Mouse (Mus musculus): Measurements from ENCODE around the gene Setd1b. TPM values are rescaled to one million over a fixed set of nuclear protein-coding genes. Genes with fewer than 3 reads are reported as not detected.
A peak's percentile ranks its signal among the peaks of the same experiment; 100 is the strongest.
"Not testable (repeated sequence)": the region's sequence is repeated elsewhere in the genome, so short reads cannot be mapped to it uniquely, and the experiment has no call there.

Gene Setd1b
- total and polyA plus RNA-seq, 3 experiments: 0.50 to 9.1 (median 2.3) TPM

- dilution Hi-C loops (cut with MboI; ENCODE audit: extremely low pct_ligation_motif_present, extremely low pct_unique_long_range_greater_than_20kb, low sequenced_read_pairs) (no loop called here), in situ Hi-C loops (cut with MboI; ENCODE audit: low pct_ligation_motif_present, low pct_unique_long_range_greater_than_20kb, low sequenced_read_pairs) (no loop called here)
- no peaks in the 10 kb centered on the region for H3K9me3 ChIP-seq (replicated peaks; ENCODE audit: low read length)
- no peak overlapping the region for H3K27ac ChIP-seq (ENCODE audit: insufficient read depth, low read depth)
- no peak overlapping the region for H3K9ac ChIP-seq (ENCODE audit: insufficient read depth, low read depth)
- H3K4me3 ChIP-seq (replicated peaks in 1 of 3; ENCODE audit: low read depth in 2 of 3, low read length in 2 of 3, poor library complexity in 1 of 3): no peak overlapping the region
- peaks cover 2% of the 10 kb centered on the region for H3K27me3 ChIP-seq (replicated peaks)
- no peak for DNase-seq (ENCODE audit: extremely low read depth)
- H3K4me2 ChIP-seq (ENCODE audit: insufficient read depth, low read depth, poor library complexity, severe bottlenecking): no peak overlapping the region
- H3K36me3 ChIP-seq (replicated peaks in 1 of 2; ENCODE audit: control insufficient read depth in 1 of 2, insufficient read depth in 1 of 2, low read length in 1 of 2): no peaks in the 10 kb centered on the region
- no peaks in the 10 kb centered on the region for H3K79me2 ChIP-seq (replicated peaks; ENCODE audit: control insufficient read depth, extremely low read depth, insufficient read depth, poor library complexity, severe bottlenecking)
- TF ChIP-seq RAD21 (IDR thresholded peaks at IDR 0.05; ENCODE audit: low read depth, low read length): no peak
- no peak for TF ChIP-seq MAX (IDR thresholded peaks at IDR 0.05; ENCODE audit: low read length)
- no peak for TF ChIP-seq MXI1 (IDR thresholded peaks at IDR 0.05; ENCODE audit: low read depth, low read length)
- TF ChIP-seq MEF2A (IDR thresholded peaks at IDR 0.05; ENCODE audit: borderline replicate concordance, low read depth, low read length): no peak
- TF ChIP-seq E2F4 (IDR thresholded peaks at IDR 0.05; ENCODE audit: insufficient replicate concordance, low read depth, low read length): no peak
- no peak for TF ChIP-seq EP300 (IDR thresholded peaks at IDR 0.05; ENCODE audit: low read length)
- TF ChIP-seq SIN3A (IDR thresholded peaks at IDR 0.05; ENCODE audit: low read length): no peak
- TF ChIP-seq JUND (conservative IDR thresholded peaks at IDR 0.05; ENCODE audit: low read depth, low read length): no peak
- no peak for TF ChIP-seq ZKSCAN1 (IDR thresholded peaks at IDR 0.05; ENCODE audit: borderline replicate concordance, low read depth, low read length)
- H3K4me1 ChIP-seq (ENCODE audit: control insufficient read depth in 1 of 2, insufficient read depth in 2 of 2): peaks cover 2 to 5% of the 10 kb centered on the region in 2 experiments; a peak in 1 of 4 replicates
Observed at GRCm38 (mm10) chr5:123201987-123202386, 60.0 kb downstream of the Setd1b start.

DNA sequence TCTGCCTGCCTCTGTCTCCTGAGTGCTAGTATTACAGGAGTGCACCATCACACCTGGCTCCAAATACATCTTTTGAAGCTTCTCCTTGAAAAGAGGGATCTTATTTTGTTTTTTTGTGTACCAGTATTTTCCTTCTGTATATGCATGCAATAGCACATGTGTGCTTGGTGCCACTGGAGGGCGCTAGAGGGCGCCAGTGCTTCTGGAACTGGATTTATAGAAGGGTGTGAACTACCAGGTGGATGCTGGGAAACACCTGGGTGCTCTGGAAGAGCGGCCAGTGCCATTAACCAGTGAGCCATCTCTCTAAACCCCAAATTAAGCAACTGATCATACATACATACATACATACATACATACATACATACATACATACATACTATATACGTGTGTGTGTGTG is 60.8 kb downstream of the Setd1b start:
- dilution Hi-C loops (cut with MboI; ENCODE audit: extremely low pct_ligation_motif_present, extremely low pct_unique_long_range_greater_than_20kb, low sequenced_read_pairs); H3K9ac ChIP-seq (ENCODE audit: insufficient read depth, low read depth); H3K36me3 ChIP-seq (replicated peaks in 1 of 2; ENCODE audit: control insufficient read depth in 1 of 2, insufficient read depth in 1 of 2, low read length in 1 of 2); DNase-seq (ENCODE audit: extremely low read depth); H3K4me1 ChIP-seq (ENCODE audit: control insufficient read depth in 1 of 2, insufficient read depth in 2 of 2); H3K27ac ChIP-seq (ENCODE audit: insufficient read depth, low read depth); H3K4me2 ChIP-seq (ENCODE audit: insufficient read depth, low read depth, poor library complexity, severe bottlenecking); H3K4me3 ChIP-seq (replicated peaks in 1 of 3; ENCODE audit: low read depth in 2 of 3, low read length in 2 of 3, poor library complexity in 1 of 3); H3K79me2 ChIP-seq (replicated peaks; ENCODE audit: control insufficient read depth, extremely low read depth, insufficient read depth, poor library complexity, severe bottlenecking); H3K9me3 ChIP-seq (replicated peaks; ENCODE audit: low read length); H3K27me3 ChIP-seq (replicated peaks); in situ Hi-C loops (cut with MboI; ENCODE audit: low pct_ligation_motif_present, low pct_unique_long_range_greater_than_20kb, low sequenced_read_pairs): not testable (repeated sequence)
- TF ChIP-seq CTCF (conservative IDR thresholded peaks at IDR 0.05 in 1 of 2, IDR thresholded peaks at IDR 0.05 in 1 of 2; ENCODE audit: low read depth in 2 of 2, low read length in 2 of 2): peak in 1 of 2 experiments; percentile 13; a peak in 2 of 4 replicates

DNA sequence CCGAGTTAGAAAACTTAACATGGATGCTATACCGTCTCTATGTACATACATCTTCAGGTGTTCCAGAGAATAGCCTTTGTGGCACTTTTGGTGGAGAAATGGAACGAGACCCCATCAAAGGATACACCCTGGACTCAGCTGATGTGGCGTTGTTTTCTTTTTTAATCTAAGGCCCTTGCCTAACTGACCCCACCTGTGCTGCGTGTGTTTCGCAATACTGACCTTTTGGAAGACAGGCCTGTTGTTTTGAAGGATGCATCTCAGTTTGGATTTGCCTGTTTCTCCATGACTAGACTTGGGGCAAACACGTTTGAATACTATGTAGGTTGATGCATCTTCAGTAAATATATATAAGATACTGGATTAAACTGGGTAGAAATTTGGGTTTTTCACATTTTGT is 61.6 kb downstream of the Setd1b start:
- dilution Hi-C loops (cut with MboI; ENCODE audit: extremely low pct_ligation_motif_present, extremely low pct_unique_long_range_greater_than_20kb, low sequenced_read_pairs); H3K27ac ChIP-seq (ENCODE audit: insufficient read depth, low read depth); H3K4me1 ChIP-seq (ENCODE audit: control insufficient read depth in 1 of 2, insufficient read depth in 2 of 2); H3K4me2 ChIP-seq (ENCODE audit: insufficient read depth, low read depth, poor library complexity, severe bottlenecking); H3K79me2 ChIP-seq (replicated peaks; ENCODE audit: control insufficient read depth, extremely low read depth, insufficient read depth, poor library complexity, severe bottlenecking); H3K27me3 ChIP-seq (replicated peaks); H3K36me3 ChIP-seq (replicated peaks in 1 of 2; ENCODE audit: control insufficient read depth in 1 of 2, insufficient read depth in 1 of 2, low read length in 1 of 2); in situ Hi-C loops (cut with MboI; ENCODE audit: low pct_ligation_motif_present, low pct_unique_long_range_greater_than_20kb, low sequenced_read_pairs); H3K4me3 ChIP-seq (replicated peaks in 1 of 3; ENCODE audit: low read depth in 2 of 3, low read length in 2 of 3, poor library complexity in 1 of 3); DNase-seq (ENCODE audit: extremely low read depth); H3K9ac ChIP-seq (ENCODE audit: insufficient read depth, low read depth); H3K9me3 ChIP-seq (replicated peaks; ENCODE audit: low read length): not testable (repeated sequence)

Other genes with a start within 250 kb of the Setd1b start
- gene Kdm2b, start 152.4 kb upstream of the Setd1b start, total RNA-seq (2012; rRNA removed): 80.1 and 87.1 TPM in 2 replicates
- gene Kdm2b, start 152.4 kb upstream of the Setd1b start, total RNA-seq (2014; rRNA removed): 69.3 and 76.7 TPM in 2 replicates
- 120 and 138 TPM in 2 replicates for gene Kdm2b, start 152.4 kb upstream of the Setd1b start, polyA plus RNA-seq (2012; ENCODE audit: insufficient read length, low read depth)
- 17.8 and 18.6 TPM in 2 replicates for gene Orai1, start 127.1 kb upstream of the Setd1b start, total RNA-seq (2012; rRNA removed)
- gene Orai1, start 127.1 kb upstream of the Setd1b start, total RNA-seq (2014; rRNA removed): 14.6 and 17.4 TPM in 2 replicates
- 23.1 and 27.7 TPM in 2 replicates for gene Orai1, start 127.1 kb upstream of the Setd1b start, polyA plus RNA-seq (2012; ENCODE audit: insufficient read length, low read depth)
- gene Morn3, start 95.2 kb upstream of the Setd1b start, total RNA-seq (2012; rRNA removed): not detected in 2 replicates
- gene Morn3, start 95.2 kb upstream of the Setd1b start, total RNA-seq (2014; rRNA removed): not detected in 2 replicates
- gene Morn3, start 95.2 kb upstream of the Setd1b start, polyA plus RNA-seq (2012; ENCODE audit: insufficient read length, low read depth): not detected in 2 replicates
- gene Tmem120b, start 73.8 kb upstream of the Setd1b start, total RNA-seq (2012; rRNA removed): 6.1 and 8.0 TPM in 2 replicates
- gene Tmem120b, start 73.8 kb upstream of the Setd1b start, total RNA-seq (2014; rRNA removed): 4.6 and 4.8 TPM in 2 replicates
- gene Tmem120b, start 73.8 kb upstream of the Setd1b start, polyA plus RNA-seq (2012; ENCODE audit: insufficient read length, low read depth): 4.5 and 6.2 TPM in 2 replicates
- 46.5 and 56.9 TPM in 2 replicates for gene Rhof, start 9.5 kb upstream of the Setd1b start, total RNA-seq (2012; rRNA removed)
- gene Rhof, start 9.5 kb upstream of the Setd1b start, total RNA-seq (2014; rRNA removed): 32.6 and 33.6 TPM in 2 replicates
- gene Rhof, start 9.5 kb upstream of the Setd1b start, polyA plus RNA-seq (2012; ENCODE audit: insufficient read length, low read depth): 38.2 and 45.4 TPM in 2 replicates
- 35.5 and 37.9 TPM in 2 replicates for gene Psmd9, start 27.2 kb downstream of the Setd1b start, total RNA-seq (2012; rRNA removed)
- 28.6 and 30.8 TPM in 2 replicates for gene Psmd9, start 27.2 kb downstream of the Setd1b start, total RNA-seq (2014; rRNA removed)
- 38.0 and 46.2 TPM in 2 replicates for gene Psmd9, start 27.2 kb downstream of the Setd1b start, polyA plus RNA-seq (2012; ENCODE audit: insufficient read length, low read depth)
- gene Hpd, start 40.5 kb downstream of the Setd1b start, total RNA-seq (2012; rRNA removed): not detected in 2 replicates
- gene Hpd, start 40.5 kb downstream of the Setd1b start, total RNA-seq (2014; rRNA removed): 0.20 TPM in 1 of 2 replicates, not detected in the other
- gene Hpd, start 40.5 kb downstream of the Setd1b start, polyA plus RNA-seq (2012; ENCODE audit: insufficient read length, low read depth): not detected in 2 replicates
- 0.13 and 0.21 TPM in 2 replicates for gene Wdr66, start 109.9 kb downstream of the Setd1b start, total RNA-seq (2012; rRNA removed)
- gene Wdr66, start 109.9 kb downstream of the Setd1b start, total RNA-seq (2014; rRNA removed): 0.21 TPM in 1 of 2 replicates, not detected in the other
- gene Wdr66, start 109.9 kb downstream of the Setd1b start, polyA plus RNA-seq (2012; ENCODE audit: insufficient read length, low read depth): 0.34 and 0.55 TPM in 2 replicates
- 3.6 and 4.3 TPM in 2 replicates for gene Bcl7a, start 201.6 kb downstream of the Setd1b start, total RNA-seq (2012; rRNA removed)
- 1.9 and 2.3 TPM in 2 replicates for gene Bcl7a, start 201.6 kb downstream of the Setd1b start, total RNA-seq (2014; rRNA removed)
- gene Bcl7a, start 201.6 kb downstream of the Setd1b start, polyA plus RNA-seq (2012; ENCODE audit: insufficient read length, low read depth): 6.3 and 7.2 TPM in 2 replicates